Mouse (Mus musculus): ENCODE results near the gene Rps6ka5. TPM values are rescaled to one million over a fixed set of nuclear protein-coding genes. Genes with fewer than 3 reads are reported as not detected.
A peak's percentile ranks its signal among the peaks of the same experiment; 100 is the strongest.

Gene Rps6ka5
- total and polyA plus RNA-seq, 3 experiments: 0.92 to 3.3 TPM; not detected in 1

GRCm38 (mm10) chr12:100670647-100671199, 56.1 kb downstream of the Rps6ka5 start:
- Histone ChIP-seq H3K79me2 (ENCODE audit: control insufficient read depth, insufficient read depth, low read length, poor library complexity) (no peaks in the 10 kb centered on the region), H3K27ac (ENCODE audit: control insufficient read depth, low read depth, low read length) (peak overlapping the region; percentile 91), H3K9ac (ENCODE audit: control insufficient read depth, low read depth, low read length, poor library complexity, severe bottlenecking) (peak overlapping the region; percentile 32), H3K4me3 (ENCODE audit: control insufficient read depth in 1 of 2, insufficient read depth in 1 of 2, low read depth in 2 of 2, low read length in 2 of 2) (no peak overlapping the region), H3K9me3 (replicated peaks; ENCODE audit: insufficient read depth, low read length) (no peaks in the 10 kb centered on the region), H3K4me1 (ENCODE audit: control insufficient read depth in 1 of 2, insufficient read depth in 2 of 2, low read length in 2 of 2) (peaks cover 14 to 20% of the 10 kb centered on the region in 2 experiments), H3K36me3 (ENCODE audit: control insufficient read depth in 1 of 2, insufficient read depth in 2 of 2, low read length in 2 of 2) (peaks cover 0 to 24% of the 10 kb centered on the region in 2 experiments; a peak in 2 of 4 replicates), H3K27me3 (ENCODE audit: control insufficient read depth in 1 of 2, insufficient read depth in 2 of 2, low read length in 2 of 2) (no peaks in the 10 kb centered on the region)
- no peak for TF ChIP-seq ZMIZ1 (IDR thresholded peaks at IDR 0.05; ENCODE audit: low read depth, low read length)
- TF ChIP-seq CTCF (IDR thresholded peaks at IDR 0.05 in 2 of 3, conservative IDR thresholded peaks at IDR 0.05 in 1 of 3; ENCODE audit: control insufficient read depth in 1 of 3, insufficient read depth in 1 of 3, low read depth in 2 of 3, low read length in 3 of 3, poor library complexity in 1 of 3, severe bottlenecking in 1 of 3): no peak
- TF ChIP-seq E2F4 (IDR thresholded peaks at IDR 0.05; ENCODE audit: borderline replicate concordance, low read depth, low read length): no peak; the same call in 1 of the 2 replicates
- peak; percentile 73 for TF ChIP-seq ZNF384 (IDR thresholded peaks at IDR 0.05; ENCODE audit: low read depth, low read length)
- no peak for TF ChIP-seq POLR2A (IDR thresholded peaks at IDR 0.05; ENCODE audit: control insufficient read depth in 1 of 2, insufficient read depth in 1 of 2, low read depth in 1 of 2, low read length in 2 of 2, poor library complexity in 1 of 2)
- no peak for TF ChIP-seq NRF1 (IDR thresholded peaks at IDR 0.05; ENCODE audit: insufficient read depth, low read depth, low read length, poor library complexity, severe bottlenecking)
- no peak for TF ChIP-seq KAT2A (conservative IDR thresholded peaks at IDR 0.05; ENCODE audit: low read depth, low read length)
- TF ChIP-seq MYC (IDR thresholded peaks at IDR 0.05; ENCODE audit: low read depth, low read length): peak; percentile 72
- TF ChIP-seq CHD1 (IDR thresholded peaks at IDR 0.05; ENCODE audit: low read depth, low read length): no peak
- peak; percentile 91 for TF ChIP-seq SIN3A (IDR thresholded peaks at IDR 0.05; ENCODE audit: low read length)
- TF ChIP-seq TCF12 (IDR thresholded peaks at IDR 0.05; ENCODE audit: low read depth, low read length): peak; percentile 97
- peak; percentile 99 for TF ChIP-seq ETS1 (IDR thresholded peaks at IDR 0.05; ENCODE audit: low read depth, low read length)
- TF ChIP-seq USF1 (IDR thresholded peaks at IDR 0.05; ENCODE audit: low read depth, low read length): no peak
- TF ChIP-seq MXI1 (IDR thresholded peaks at IDR 0.05; ENCODE audit: low read depth, low read length): no peak
- TF ChIP-seq HCFC1 (IDR thresholded peaks at IDR 0.05; ENCODE audit: low read depth, low read length): no peak
- peak; percentile 88 for TF ChIP-seq RCOR1 (IDR thresholded peaks at IDR 0.05; ENCODE audit: low read depth, low read length)
- no peak for TF ChIP-seq TBP (IDR thresholded peaks at IDR 0.05; ENCODE audit: low read depth, low read length)
- TF ChIP-seq MAFK (IDR thresholded peaks at IDR 0.05; ENCODE audit: borderline replicate concordance, low read depth, low read length): no peak; the same call in 1 of the 2 replicates
- TF ChIP-seq ZC3H11A (IDR thresholded peaks at IDR 0.05; ENCODE audit: low read depth, low read length): no peak
- TF ChIP-seq NELFE (IDR thresholded peaks at IDR 0.05; ENCODE audit: low read depth, low read length): no peak
- peak; percentile 66; the same call in 1 of the 2 replicates for TF ChIP-seq MAZ (IDR thresholded peaks at IDR 0.05; ENCODE audit: low read depth, low read length)
- TF ChIP-seq POLR2AphosphoS5 (IDR thresholded peaks at IDR 0.05; ENCODE audit: borderline replicate concordance, low read depth, low read length): no peak
- TF ChIP-seq POLR2AphosphoS2 (IDR thresholded peaks at IDR 0.05; ENCODE audit: low read length): no peak
- TF ChIP-seq BHLHE40 (IDR thresholded peaks at IDR 0.05; ENCODE audit: borderline replicate concordance, low read depth, low read length): peak; percentile 56; the same call in 1 of the 2 replicates
- no peak for TF ChIP-seq CHD2 (IDR thresholded peaks at IDR 0.05; ENCODE audit: low read length)
- peak; percentile 97 to 98 for TF ChIP-seq EP300 (IDR thresholded peaks at IDR 0.05; ENCODE audit: low read depth in 1 of 2, low read length in 2 of 2)
- peak; percentile 81 for TF ChIP-seq MYB (IDR thresholded peaks at IDR 0.05; ENCODE audit: low read depth, low read length)
- TF ChIP-seq UBTF (IDR thresholded peaks at IDR 0.05; ENCODE audit: borderline replicate concordance, insufficient read depth, low read depth, low read length): no peak
- TF ChIP-seq MEF2A (IDR thresholded peaks at IDR 0.05; ENCODE audit: extremely low read depth, insufficient replicate concordance, low read depth, low read length, poor library complexity, severe bottlenecking): no peak
- TF ChIP-seq GABPA (IDR thresholded peaks at IDR 0.05; ENCODE audit: low read depth, low read length): no peak
- TF ChIP-seq GATA1 (IDR thresholded peaks at IDR 0.05; ENCODE audit: low read depth, low read length): peak; percentile 98
- TF ChIP-seq TAL1 (IDR thresholded peaks at IDR 0.05; ENCODE audit: low read length): peak; percentile 96
- DNase-seq (ENCODE audit: low read depth, low spot score): peak; percentile 86

Data from MEL (cell line).